Mouse (Mus musculus): Measurements from ENCODE around the gene Arid3a. TPM values are rescaled to one million over a fixed set of nuclear protein-coding genes. Genes with fewer than 3 reads are reported as not detected.

Gene Arid3a
- total RNA-seq, 2 experiments from 2014 or later = 1.9 to 2.6 TPM

DNA sequence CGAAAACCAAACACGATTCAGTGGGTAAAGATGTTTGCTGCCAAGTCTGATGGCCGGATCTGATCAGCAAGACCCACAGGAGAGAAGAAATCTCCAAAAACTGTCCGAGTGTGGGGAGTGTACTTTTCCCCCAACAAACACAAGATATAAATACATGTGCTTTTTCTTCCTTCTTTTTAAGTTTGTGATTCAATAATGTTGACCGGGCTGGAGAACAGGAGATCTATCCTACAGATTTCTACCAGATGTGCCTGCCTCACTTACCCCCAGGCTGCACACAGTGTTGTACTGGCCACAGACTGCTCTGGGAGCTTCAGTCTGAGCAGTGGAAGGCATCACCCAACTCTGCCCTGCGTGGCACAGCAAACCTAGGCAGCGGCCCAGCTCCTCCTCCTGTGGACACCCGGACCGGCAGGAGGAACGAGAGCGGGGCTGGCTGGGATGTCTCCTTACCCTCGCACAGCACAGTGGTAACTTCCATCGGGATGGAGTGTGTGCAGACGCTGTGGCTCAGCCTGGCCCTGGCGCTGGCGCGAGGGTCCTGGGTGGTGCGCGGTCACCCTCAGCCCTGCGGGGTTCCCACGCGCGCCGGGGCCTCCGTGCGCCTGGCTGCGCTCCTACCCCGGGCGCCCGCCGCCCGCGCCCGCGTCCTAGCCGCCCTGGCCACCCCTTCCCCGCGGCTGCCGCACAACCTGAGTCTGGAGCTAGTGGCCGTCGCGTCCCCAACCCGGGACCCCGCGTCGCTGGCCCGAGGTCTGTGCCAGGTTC, 43.8 kb downstream of the Arid3a start, which contains the start of gene Grin3b:
Gene Grin3b, plus strand, starts transcription at position 301 of the 768 bp plus-strand sequence.
- no peak for DNase-seq
- intact Hi-C loops (cut with DNase I) = no loop called here

- DNase-seq = no peak
- intact Hi-C loops (cut with DNase I) = no loop called here
Measured at GRCm38 (mm10) chr10:79971183-79971497, 44.3 kb downstream of the Arid3a start.

DNA sequence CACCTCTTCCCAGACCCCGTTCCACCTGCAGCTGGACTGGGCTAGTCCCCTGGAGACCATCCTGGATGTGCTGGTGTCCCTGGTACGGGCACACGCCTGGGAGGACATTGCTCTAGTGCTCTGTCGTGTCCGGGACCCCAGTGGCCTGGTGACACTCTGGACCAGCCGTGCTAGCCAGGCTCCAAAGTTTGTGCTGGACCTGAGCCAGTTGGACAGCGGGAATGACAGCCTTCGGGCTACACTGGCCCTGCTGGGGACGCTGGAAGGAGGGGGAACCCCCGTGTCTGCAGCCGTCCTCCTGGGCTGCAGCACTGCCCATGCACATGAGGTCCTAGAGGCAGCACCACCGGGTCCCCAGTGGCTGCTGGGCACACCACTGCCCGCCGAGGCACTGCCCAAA, 46.0 kb downstream of the Arid3a start:
- peak in 1 of 2 experiments; percentile 51 for DNase-seq
- intact Hi-C loops (cut with DNase I) = no loop called here

- intact Hi-C loops (cut with DNase I) = no loop called here
- DNase-seq = no peak
Measured at GRCm38 (mm10) chr10:79974087-79974486, 47.2 kb downstream of the Arid3a start.

GRCm38 (mm10) chr10:79974668-79975067, 47.8 kb downstream of the Arid3a start:
- intact Hi-C loops (cut with DNase I) = no loop called here
- DNase-seq = no peak

GRCm38 (mm10) chr10:79976071-79976721, 49.4 kb downstream of the Arid3a start:
- DNase-seq = no peak
- intact Hi-C loops (cut with DNase I) = no loop called here

DNA sequence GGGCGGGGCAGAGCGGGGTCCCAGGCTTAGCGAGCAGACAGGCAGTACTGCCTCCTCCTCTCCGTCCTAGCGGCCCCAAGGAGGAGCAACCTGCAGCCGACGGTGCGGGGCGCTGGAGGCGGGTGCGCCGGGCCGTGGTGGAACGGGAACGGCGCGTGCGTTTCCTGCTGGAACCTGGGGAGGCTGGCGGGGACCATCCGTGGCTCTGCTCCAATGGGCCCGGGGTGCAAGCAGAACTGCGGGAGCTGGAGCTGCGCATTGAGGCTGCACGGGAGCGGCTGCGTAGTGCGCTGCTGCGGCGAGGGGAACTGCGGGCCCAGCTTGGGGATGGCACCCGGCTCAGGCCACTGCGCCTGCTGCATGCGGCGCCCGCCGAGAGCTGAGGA, 49.9 kb downstream of the Arid3a start:
- intact Hi-C loops (cut with DNase I) = no loop called here
- no peak for DNase-seq

GRCm38 (mm10) chr10:79977324-79977723, 50.5 kb downstream of the Arid3a start:
- intact Hi-C loops (cut with DNase I) = no loop called here
- no peak for DNase-seq

- DNase-seq = no peak
- intact Hi-C loops (cut with DNase I) = loop anchor here (1.0 kb wide), 1 partner anchor 10 kb away; no protein-coding TSS in a partner anchor
Measured at GRCm38 (mm10) chr10:79978061-79978460, 51.2 kb downstream of the Arid3a start.

GRCm38 (mm10) chr10:79979401-79980155, 52.7 kb downstream of the Arid3a start:
- DNase-seq = no peak
- intact Hi-C loops (cut with DNase I) = no loop called here

- intact Hi-C loops (cut with DNase I) = no loop called here
- DNase-seq = no peak
Measured at GRCm38 (mm10) chr10:79983205-79983604, 56.4 kb downstream of the Arid3a start.

DNA sequence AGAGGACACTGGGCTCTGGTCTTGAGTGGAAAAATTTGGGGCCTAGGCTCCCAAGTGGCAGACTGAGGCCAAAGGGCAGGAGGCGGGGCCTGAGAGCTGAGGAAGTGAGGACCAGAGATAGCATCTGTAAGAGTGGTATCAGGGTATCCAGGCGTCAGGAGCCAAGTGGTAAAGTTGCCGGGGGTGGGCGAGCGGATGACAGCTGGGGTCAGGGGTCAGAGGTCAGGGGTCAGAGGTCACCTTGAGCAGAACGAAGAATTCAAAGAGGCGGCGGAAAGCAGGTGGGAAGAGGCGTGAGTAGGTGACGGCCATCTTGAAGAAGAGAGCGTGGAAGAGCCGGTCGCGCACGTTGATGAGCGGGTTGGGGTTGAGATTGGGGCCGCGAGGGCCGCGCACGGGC, 56.8 kb downstream of the Arid3a start:
- intact Hi-C loops (cut with DNase I) = loop anchor here (2.0 kb wide), 1 partner anchor 157 kb away; the partner anchor contains the start of gene Cbarp
- DNase-seq = peak; percentile 58 to 67

- intact Hi-C loops (cut with DNase I) = loop anchor here (2.0 kb wide), 1 partner anchor 156 kb away; the partner anchor contains the start of gene Cbarp
- peak; percentile 85 to 88 for DNase-seq
Measured at GRCm38 (mm10) chr10:79984195-79984816, 57.5 kb downstream of the Arid3a start, which contains the start of gene Tmem259. Gene Tmem259, minus strand, starts transcription at chr10:79984330.

GRCm38 (mm10) chr10:79984871-79985270, 58.0 kb downstream of the Arid3a start:
- peak; percentile 90 to 94 for DNase-seq
- intact Hi-C loops (cut with DNase I) = loop anchor here (2.0 kb wide), 1 partner anchor 156 kb away; the partner anchor contains the start of gene Cbarp

GRCm38 (mm10) chr10:79985334-79986231, 58.7 kb downstream of the Arid3a start:
- intact Hi-C loops (cut with DNase I) = loop anchor here (2.0 kb wide), 1 partner anchor 155 kb away; the partner anchor contains the start of gene Cbarp
- DNase-seq = peak; percentile 70 to 73

GRCm38 (mm10) chr10:79986232-79986878, 59.5 kb downstream of the Arid3a start:
- intact Hi-C loops (cut with DNase I) = no loop called here
- DNase-seq = peak; percentile 49 to 59

GRCm38 (mm10) chr10:79986963-79987362, 60.1 kb downstream of the Arid3a start:
- peak; percentile 88 to 93 for DNase-seq
- intact Hi-C loops (cut with DNase I) = loop anchor here (1.0 kb wide), 1 partner anchor 129 kb away; no protein-coding TSS in a partner anchor

DNA sequence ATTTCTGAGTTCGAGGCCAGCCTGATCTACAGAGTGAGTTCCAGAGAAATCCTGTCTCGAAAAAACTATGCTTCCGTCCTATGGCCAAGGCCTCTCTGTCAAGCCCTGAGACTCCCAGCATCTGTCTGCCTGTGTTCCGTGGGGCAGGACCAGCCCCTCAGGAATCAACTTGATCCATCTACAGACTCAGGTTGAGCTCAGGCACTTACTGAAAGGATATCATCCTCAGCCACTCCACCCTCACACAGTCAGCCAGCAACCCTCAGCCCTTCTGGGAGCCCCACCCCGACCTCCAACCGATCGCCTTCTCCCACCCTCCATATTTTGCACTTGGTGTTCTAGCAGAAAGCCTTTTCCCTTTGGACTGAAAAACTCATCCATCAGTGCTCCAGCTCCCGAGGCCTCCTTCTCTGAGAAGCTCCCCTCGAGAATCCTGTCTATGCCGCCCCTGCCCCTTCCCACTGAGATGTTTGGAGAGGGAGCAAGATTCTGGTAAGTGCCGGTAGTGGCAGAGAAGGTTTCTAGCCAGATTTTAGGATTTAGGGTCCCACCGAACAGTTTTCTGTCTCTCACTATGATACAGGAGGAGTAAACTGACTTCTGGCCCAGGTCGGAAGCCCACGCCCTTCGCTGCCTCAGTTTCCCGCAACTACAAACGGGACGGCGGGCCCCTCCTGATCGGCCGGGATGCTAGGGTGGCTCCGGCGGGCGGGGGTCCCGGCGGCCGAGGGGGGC, 61.1 kb downstream of the Arid3a start:
- DNase-seq = peak in 1 of 2 experiments; percentile 37
- intact Hi-C loops (cut with DNase I) = loop anchor here (1.0 kb wide), 1 partner anchor 128 kb away; no protein-coding TSS in a partner anchor
